Mouse (Mus musculus) liver, embryonic 13.5 days (tissue): ENCODE results near the gene Sucla2. TPM values are rescaled to one million over a fixed set of nuclear protein-coding genes. Genes with fewer than 3 reads are reported as not detected.
"Not testable (repeated sequence)": the region's sequence is repeated elsewhere in the genome, so short reads cannot be mapped to it uniquely, and the experiment has no call there.

Experiments used
- ATAC-seq: fragments of 200-750 bp; cut with Nextera tagmentation; 2 replicates; pipeline ENCODE4 v1.8.0; 2017; ENCODE audit warnings: low read depth, mild to moderate bottlenecking, moderate number of reproducible peaks, moderate library complexity
- DNase-seq: peaks from one replicate; pipeline ENCODE4 v3.0.0; 2022
- H3K27ac ChIP-seq: fragments of 300-500 bp; sonication (generic); 2 replicates; pipeline ENCODE4 v1.5.1; 2015; ENCODE audit warnings: moderate library complexity, mild to moderate bottlenecking, inconsistent platforms
- H3K27me3 ChIP-seq: fragments of 300-500 bp; sonication (generic); 2 replicates; pipeline ENCODE4 v1.6.1; 2015; ENCODE audit warnings: mild to moderate bottlenecking, inconsistent platforms
- H3K36me3 ChIP-seq: fragments of 300-500 bp; sonication (generic); 2 replicates; pipeline ENCODE4 v1.6.1; 2015; ENCODE audit warnings: mild to moderate bottlenecking, inconsistent platforms
- H3K4me1 ChIP-seq: fragments of 300-500 bp; sonication (generic); replicated peaks from 2 replicates; pipeline ENCODE4 v1.6.1; 2015; ENCODE audit warnings: inconsistent platforms
- H3K4me2 ChIP-seq: fragments of 300-500 bp; sonication (generic); 2 replicates; pipeline ENCODE4 v1.6.1; 2015; ENCODE audit warnings: inconsistent platforms, mild to moderate bottlenecking, moderate library complexity
- H3K4me3 ChIP-seq: fragments of 300-500 bp; sonication (generic); replicated peaks from 2 replicates; pipeline ENCODE4 v1.5.1; 2015; ENCODE audit warnings: mild to moderate bottlenecking, inconsistent platforms
- H3K9ac ChIP-seq: fragments of 300-500 bp; sonication (generic); 2 replicates; pipeline ENCODE4 v1.6.1; 2015; ENCODE audit warnings: mild to moderate bottlenecking, inconsistent platforms
- H3K9me3 ChIP-seq: fragments of 300-500 bp; sonication (generic); replicated peaks from 2 replicates; pipeline ENCODE4 v1.6.1; 2016; ENCODE audit warnings: inconsistent platforms
- WGBS: fragments of 180-500 bp; shearing (Covaris S2); methylation state at CpG from one replicate; pipeline ENCODE4 v1.1.7; 2015; ENCODE audit not compliant: insufficient replicate concordance; 5-methylcytosine and 5-hydroxymethylcytosine counted together
- polyA plus RNA-seq: library from polyadenylated mRNA; unstranded; fragments of >200 nt; fragmentation: Nextera tagmentation; extraction: Ambion mirVana; gene quantifications from 2 replicates; pipeline ENCODE4 v1.2.1, GENCODE M21; 2015

Sucla2 gene
- polyA plus RNA-seq, 1 experiment from 2014 or later, result 60.6 TPM

- Histone ChIP-seq H3K4me3 (peak overlapping the region; percentile 64), H3K9me3 (no peaks in the 10 kb centered on the region), H3K36me3 (no peaks in the 10 kb centered on the region), H3K9ac (peak overlapping the region; percentile 66; the same call in 1 of the 2 replicates), H3K27ac (no peak overlapping the region), H3K4me1 (peaks cover 6% of the 10 kb centered on the region), H3K27me3 (no peaks in the 10 kb centered on the region), H3K4me2 (peak overlapping the region; percentile 67)
- no peak for ATAC-seq
- WGBS, result 45% methylated on average over 3 of the region's 3 CpGs
- DNase-seq, result no peak
Observed at GRCm38 (mm10) chr14:73524136-73524535, 983 bp upstream of the Sucla2 start.

- not testable (repeated sequence) for H3K36me3 ChIP-seq, DNase-seq, H3K4me2 ChIP-seq, H3K9me3 ChIP-seq, H3K9ac ChIP-seq, H3K27me3 ChIP-seq, H3K4me3 ChIP-seq, H3K4me1 ChIP-seq, H3K27ac ChIP-seq, ATAC-seq
- 66% methylated on average over 3 of the region's 3 CpGs for WGBS
Observed at GRCm38 (mm10) chr14:73528661-73529060, 3.5 kb downstream of the Sucla2 start.

- Histone ChIP-seq H3K27me3 (no peaks in the 10 kb centered on the region), H3K4me1 (no peaks in the 10 kb centered on the region), H3K9me3 (no peaks in the 10 kb centered on the region), H3K4me2 (no peak overlapping the region), H3K36me3 (no peaks in the 10 kb centered on the region), H3K4me3 (no peak overlapping the region), H3K9ac (no peak overlapping the region), H3K27ac (no peak overlapping the region)
- 59% methylated on average over 6 of the region's 6 CpGs for WGBS
- ATAC-seq, result no peak
- no peak for DNase-seq
Observed at GRCm38 (mm10) chr14:73533755-73534465, 8.8 kb downstream of the Sucla2 start.

GRCm38 (mm10) chr14:73535641-73536040 lies 10.5 kb downstream of the Sucla2 start:
- WGBS, result 70% methylated on average over 2 of the region's 2 CpGs
- no peak for DNase-seq

GRCm38 (mm10) chr14:73543781-73544180 lies 18.7 kb downstream of the Sucla2 start:
- 62% methylated on average over 6 of the region's 6 CpGs for WGBS
- Histone ChIP-seq H3K36me3 (no peaks in the 10 kb centered on the region), H3K4me2 (no peak overlapping the region), H3K27me3 (no peaks in the 10 kb centered on the region), H3K9ac (no peak overlapping the region), H3K4me3 (no peak overlapping the region), H3K9me3 (no peaks in the 10 kb centered on the region), H3K4me1 (no peaks in the 10 kb centered on the region), H3K27ac (no peak overlapping the region)
- DNase-seq (no peak), ATAC-seq (no peak)

More at GRCm38 (mm10) chr14:73535641-73536040, 10.5 kb downstream of the Sucla2 start:
- no peak overlapping the region for H3K4me2 ChIP-seq
- no peaks in the 10 kb centered on the region for H3K36me3 ChIP-seq
- H3K27me3 ChIP-seq, result no peaks in the 10 kb centered on the region
- H3K27ac ChIP-seq, result no peak overlapping the region
- no peaks in the 10 kb centered on the region for H3K4me1 ChIP-seq
- H3K4me3 ChIP-seq, result no peak overlapping the region
- H3K9ac ChIP-seq, result no peak overlapping the region
- H3K9me3 ChIP-seq, result no peaks in the 10 kb centered on the region
- ATAC-seq, result no peak

GRCm38 (mm10) chr14:73547034-73547433 lies 21.9 kb downstream of the Sucla2 start:
- H3K27ac ChIP-seq, result no peak overlapping the region
- peaks cover under 1% of the 10 kb centered on the region; the same call in 1 of the 2 replicates for H3K4me1 ChIP-seq
- H3K27me3 ChIP-seq, result no peaks in the 10 kb centered on the region
- H3K4me3 ChIP-seq, result no peak overlapping the region
- H3K9ac ChIP-seq, result no peak overlapping the region
- no peak overlapping the region for H3K4me2 ChIP-seq
- H3K36me3 ChIP-seq, result no peaks in the 10 kb centered on the region
- DNase-seq (no peak), ATAC-seq (no peak)
- H3K9me3 ChIP-seq, result no peaks in the 10 kb centered on the region
- 27% methylated on average over 4 of the region's 4 CpGs for WGBS

GRCm38 (mm10) chr14:73548051-73548450 lies 22.9 kb downstream of the Sucla2 start, which contains the start of gene Nudt15:
Gene Nudt15 (minus strand): TSS chr14:73548242.
- no peak within 1 kb of the TSS for H3K27ac ChIP-seq
- DNase-seq (no peak), ATAC-seq (no peak)
- 73% methylated on average over 3 of the region's 3 CpGs for WGBS
- no peak within 1 kb of the TSS for H3K4me3 ChIP-seq
- H3K4me1 ChIP-seq, result peaks cover 7% of the 10 kb centered on the region
- no peaks in the 10 kb centered on the region for H3K9me3 ChIP-seq
- no peaks in the 10 kb centered on the region for H3K27me3 ChIP-seq
- no peak within 1 kb of the TSS for H3K4me2 ChIP-seq
- no peak within 1 kb of the TSS for H3K9ac ChIP-seq
- no peaks in the 10 kb centered on the region for H3K36me3 ChIP-seq

- Histone ChIP-seq H3K9me3 (no peaks in the 10 kb centered on the region), H3K9ac (no peak overlapping the region), H3K4me3 (no peak overlapping the region), H3K27me3 (no peaks in the 10 kb centered on the region), H3K4me1 (peaks cover 26% of the 10 kb centered on the region), H3K27ac (no peak overlapping the region), H3K4me2 (no peak overlapping the region), H3K36me3 (peaks cover under 1% of the 10 kb centered on the region; the same call in 1 of the 2 replicates)
- 49% methylated on average over 3 of the region's 3 CpGs for WGBS
- DNase-seq (no peak), ATAC-seq (no peak)
Observed at GRCm38 (mm10) chr14:73550291-73550690, 25.2 kb downstream of the Sucla2 start.

- 46% methylated on average over 8 of the region's 8 CpGs for WGBS
- Histone ChIP-seq H3K9ac (no peak overlapping the region), H3K36me3 (peaks cover 5% of the 10 kb centered on the region; the same call in 1 of the 2 replicates), H3K4me3 (no peak overlapping the region), H3K9me3 (no peaks in the 10 kb centered on the region), H3K4me1 (peaks cover 26% of the 10 kb centered on the region), H3K4me2 (no peak overlapping the region), H3K27ac (no peak overlapping the region), H3K27me3 (no peaks in the 10 kb centered on the region)
- DNase-seq (no peak), ATAC-seq (no peak)
Observed at GRCm38 (mm10) chr14:73550732-73551131, 25.6 kb downstream of the Sucla2 start.

GRCm38 (mm10) chr14:73551164-73551563 lies 26.0 kb downstream of the Sucla2 start:
- Histone ChIP-seq H3K27ac (no peak overlapping the region), H3K4me1 (peaks cover 26% of the 10 kb centered on the region), H3K4me3 (no peak overlapping the region), H3K27me3 (no peaks in the 10 kb centered on the region), H3K36me3 (peaks cover 7% of the 10 kb centered on the region), H3K9ac (no peak overlapping the region), H3K9me3 (no peaks in the 10 kb centered on the region), H3K4me2 (no peak overlapping the region)
- no peak for DNase-seq
- ATAC-seq, result no peak
- WGBS, result 68% methylated on average over 6 of the region's 6 CpGs

- no peaks in the 10 kb centered on the region for H3K9me3 ChIP-seq
- peak overlapping the region; percentile 84 for H3K4me2 ChIP-seq
- H3K27ac ChIP-seq, result peak overlapping the region; percentile 67
- H3K36me3 ChIP-seq, result peaks cover 9% of the 10 kb centered on the region
- ATAC-seq (peak; percentile 96), DNase-seq (peak; percentile 90)
- H3K4me1 ChIP-seq, result peaks cover 26% of the 10 kb centered on the region
- no peaks in the 10 kb centered on the region for H3K27me3 ChIP-seq
- H3K4me3 ChIP-seq, result peak overlapping the region; percentile 99
- WGBS, result 4% methylated on average over 61 of the region's 61 CpGs
- H3K9ac ChIP-seq, result peak overlapping the region; percentile 96
Observed at GRCm38 (mm10) chr14:73552341-73553121, 27.4 kb downstream of the Sucla2 start.
